Mouse (Mus musculus) limb, embryonic 14.5 days (tissue): ENCODE measurements around the gene Nox4. TPM values are rescaled to one million over a fixed set of nuclear protein-coding genes. Genes with fewer than 3 reads are reported as not detected.

Experiments used
- ATAC-seq: fragments of 200-750 bp; cut with Nextera tagmentation; 2 replicates; pipeline ENCODE4 v1.8.0; 2017; ENCODE audit warnings: low read depth, moderate number of reproducible peaks, moderate TSS enrichment; ENCODE audit not compliant: low FRiP score
- DNase-seq: peaks from one replicate; pipeline ENCODE4 v3.0.0-alpha.2; 2015; ENCODE audit warnings: low spot score
- H3K27ac ChIP-seq: fragments of 300-500 bp; sonication (generic); replicated peaks from 2 replicates; pipeline ENCODE4 v1.5.1; 2014; ENCODE audit warnings: low read depth, mild to moderate bottlenecking, low read length, moderate library complexity, mixed read lengths
- H3K27me3 ChIP-seq: fragments of 300-500 bp; sonication (generic); 2 replicates; pipeline ENCODE4 v1.6.1; 2014; ENCODE audit warnings: low read length, mixed read lengths; ENCODE audit not compliant: control insufficient read depth, insufficient read depth
- H3K36me3 ChIP-seq: fragments of 300-500 bp; sonication (generic); 2 replicates; pipeline ENCODE4 v1.6.1; 2014; ENCODE audit warnings: mild to moderate bottlenecking, low read length, moderate library complexity, mixed read lengths; ENCODE audit not compliant: control insufficient read depth, insufficient read depth
- H3K4me1 ChIP-seq: fragments of 300-500 bp; sonication (generic); 2 replicates; pipeline ENCODE4 v1.6.1; 2014; ENCODE audit warnings: antibody characterized with exemption, low read length, mixed read lengths; ENCODE audit not compliant: control insufficient read depth, insufficient read depth
- H3K4me2 ChIP-seq: fragments of 300-500 bp; sonication (generic); replicated peaks from 2 replicates; pipeline ENCODE4 v1.6.1; 2014; ENCODE audit warnings: low read depth, mild to moderate bottlenecking, low read length, moderate library complexity; ENCODE audit not compliant: severe bottlenecking
- H3K4me3 ChIP-seq: fragments of 300-500 bp; sonication (generic); replicated peaks from 2 replicates; pipeline ENCODE4 v1.5.1; 2014; ENCODE audit warnings: low read length
- H3K9ac ChIP-seq: fragments of 300-500 bp; sonication (generic); 2 replicates; pipeline ENCODE4 v1.6.1; 2014; ENCODE audit warnings: mild to moderate bottlenecking, low read depth, low read length, moderate library complexity; ENCODE audit not compliant: severe bottlenecking
- H3K9me3 ChIP-seq: fragments of 300-500 bp; sonication (generic); 2 replicates; pipeline ENCODE4 v1.6.1; 2016; ENCODE audit warnings: low read length; ENCODE audit not compliant: control insufficient read depth
- POLR2A ChIP-seq: fragments of 200-500 bp; IDR thresholded peaks from 2 replicates; pipeline ENCODE4 v1.8.0; 2012; ENCODE audit warnings: inconsistent platforms, mild to moderate bottlenecking, moderate library complexity, borderline replicate concordance; ENCODE audit not compliant: insufficient read depth, insufficient read length; ENCODE audit errors: extremely low read depth
- WGBS: fragments of 180-500 bp; shearing (Covaris S2); extraction: QIAGEN DNeasy Blood & Tissue Kit; methylation state at CpG from one replicate; pipeline ENCODE4 v1.1.7; 2014; 5-methylcytosine and 5-hydroxymethylcytosine counted together
- polyA plus RNA-seq, 2 experiments: library from polyadenylated mRNA; depleted of rRNA in 1 of 2; stranded (reverse) in 1 of 2; unstranded in 1 of 2; fragments of >200 nt; fragmentation: Nextera tagmentation in 1 of 2; extraction: Ambion mirVana in 1 of 2; gene quantifications; 2 replicates each; pipeline versions ENCODE4 v1.2.1 to v1.2.3; 2012 to 2014

Nox4 gene
- polyA plus RNA-seq, 2 experiments = 4.1 to 5.7 TPM

DNA sequence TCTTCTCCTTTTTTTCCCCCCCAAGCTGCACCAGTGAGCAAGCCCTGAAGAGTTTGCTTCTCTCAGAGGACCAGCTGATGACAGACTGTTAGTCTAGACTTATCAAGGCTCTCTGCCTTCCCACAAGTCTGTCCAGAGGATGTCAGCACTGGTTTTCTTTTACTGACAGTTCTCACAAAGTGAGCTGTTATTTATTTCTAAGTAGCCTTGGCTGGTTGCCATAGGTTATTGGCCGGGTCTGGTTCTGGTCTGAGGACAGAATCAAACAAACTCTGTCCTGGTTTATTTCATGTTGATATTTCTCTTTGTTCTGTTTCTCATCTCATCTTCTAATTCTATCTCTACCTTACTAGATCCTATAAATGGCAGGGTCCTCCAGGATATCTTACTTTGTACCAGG is 2.0 kb downstream of the Nox4 start:
- ATAC-seq (no peak), DNase-seq (no peak)
- no peaks in the 10 kb centered on the region for H3K36me3 ChIP-seq
- no peak for TF ChIP-seq POLR2A
- H3K27ac ChIP-seq = no peak overlapping the region
- H3K4me1 ChIP-seq = peaks cover 6% of the 10 kb centered on the region; the same call in 1 of the 2 replicates
- H3K4me3 ChIP-seq = no peak overlapping the region
- no peak overlapping the region for H3K4me2 ChIP-seq
- 48% methylated on average over 1 of the region's 1 CpGs for WGBS
- no peaks in the 10 kb centered on the region for H3K9me3 ChIP-seq
- no peaks in the 10 kb centered on the region for H3K27me3 ChIP-seq
- H3K9ac ChIP-seq = no peak overlapping the region

DNA sequence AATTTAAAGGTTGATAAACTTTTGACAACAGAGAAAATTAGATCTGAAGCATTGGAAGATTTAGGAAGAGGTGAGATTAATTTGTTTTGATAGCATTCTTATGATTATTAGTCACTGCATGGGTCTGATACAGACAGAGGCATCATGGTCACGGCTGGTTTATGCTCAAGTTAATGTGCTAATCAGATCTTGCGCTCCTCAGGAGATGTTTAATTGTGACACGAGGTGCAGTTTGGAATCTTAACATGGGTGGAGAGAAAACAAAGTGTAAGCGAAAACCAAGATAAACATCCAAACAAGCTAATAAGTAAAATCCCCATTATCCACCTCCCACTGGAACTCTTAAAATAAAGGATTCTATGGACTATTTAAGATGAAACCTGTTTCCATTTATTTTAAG is 6.2 kb downstream of the Nox4 start:
- no peak for ATAC-seq
- TF ChIP-seq POLR2A = no peak
- no peaks in the 10 kb centered on the region for H3K9me3 ChIP-seq
- H3K27ac ChIP-seq = no peak overlapping the region
- H3K36me3 ChIP-seq = no peaks in the 10 kb centered on the region
- H3K4me3 ChIP-seq = no peak overlapping the region
- peaks cover 5% of the 10 kb centered on the region; the same call in 1 of the 2 replicates for H3K4me1 ChIP-seq
- no peaks in the 10 kb centered on the region for H3K27me3 ChIP-seq
- H3K9ac ChIP-seq = no peak overlapping the region
- WGBS = 81% methylated on average over 4 of the region's 4 CpGs
- DNase-seq = no peak
- H3K4me2 ChIP-seq = no peak overlapping the region

- Histone ChIP-seq H3K27me3 (no peaks in the 10 kb centered on the region), H3K4me1 (no peaks in the 10 kb centered on the region), H3K36me3 (no peaks in the 10 kb centered on the region), H3K4me3 (no peak overlapping the region), H3K9ac (no peak overlapping the region), H3K27ac (no peak overlapping the region), H3K4me2 (no peak overlapping the region), H3K9me3 (no peaks in the 10 kb centered on the region)
- WGBS = 3% methylated on average over 1 of the region's 1 CpGs
- ATAC-seq (no peak), DNase-seq (peak; percentile 64)
- TF ChIP-seq POLR2A = no peak
These were observed 31.3 kb downstream of the Nox4 start for GRCm38 (mm10) chr7:87277225-87277624.

DNA sequence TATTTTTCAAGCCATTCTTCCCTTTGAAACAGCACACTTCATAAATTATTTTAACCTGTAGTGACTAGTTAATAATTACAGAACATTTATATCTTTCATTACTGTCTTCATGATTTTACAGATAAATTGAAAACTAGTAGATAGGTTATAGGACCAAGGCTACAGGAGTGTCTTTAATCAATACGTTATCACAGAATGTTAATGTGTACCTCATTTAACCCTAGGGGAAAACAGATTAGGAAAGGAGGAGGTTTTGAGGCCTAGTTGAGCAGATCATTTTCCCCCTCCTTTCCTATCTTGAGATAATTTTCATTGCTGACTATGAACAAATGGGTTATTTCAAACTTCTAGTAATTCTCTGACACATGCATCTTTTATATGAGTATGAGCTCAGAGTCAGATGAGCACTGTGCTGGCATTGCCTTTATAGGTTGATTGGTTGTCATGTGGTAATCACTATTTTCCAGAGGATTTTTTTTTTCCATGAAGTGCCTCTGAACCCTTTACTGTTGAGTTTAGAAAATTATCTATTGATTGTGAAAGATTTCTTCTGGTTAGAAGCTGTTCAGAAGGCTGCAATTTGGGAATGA is 57.9 kb downstream of the Nox4 start:
- ATAC-seq (no peak), DNase-seq (no peak)
- H3K4me2 ChIP-seq = no peak overlapping the region
- no peaks in the 10 kb centered on the region for H3K27me3 ChIP-seq
- H3K36me3 ChIP-seq = no peaks in the 10 kb centered on the region
- no peak overlapping the region for H3K9ac ChIP-seq
- no peak overlapping the region for H3K27ac ChIP-seq
- 87% methylated on average over 1 of the region's 1 CpGs for WGBS
- no peak for TF ChIP-seq POLR2A
- H3K9me3 ChIP-seq = no peaks in the 10 kb centered on the region
- H3K4me3 ChIP-seq = no peak overlapping the region
- no peaks in the 10 kb centered on the region for H3K4me1 ChIP-seq

DNA sequence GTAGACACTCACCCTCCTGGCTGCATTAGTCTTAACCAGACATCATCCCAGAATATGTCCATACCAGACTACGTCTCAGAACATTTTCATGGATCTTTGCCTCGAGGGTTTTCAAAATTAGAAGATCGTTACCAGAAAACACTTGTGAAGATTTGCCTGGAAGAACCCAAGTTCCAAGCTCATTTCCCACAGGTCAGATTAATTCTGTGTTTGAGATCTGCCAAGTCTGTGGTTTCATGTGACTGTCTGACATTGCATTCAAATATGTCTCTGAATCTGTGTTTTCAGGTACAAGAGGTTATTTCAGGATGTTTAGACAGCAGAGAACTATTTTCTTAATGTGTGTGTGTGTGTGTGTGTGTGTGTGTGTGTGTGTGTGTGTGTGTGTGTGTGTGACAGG is 75.7 kb downstream of the Nox4 start:
- WGBS = 67% methylated on average over 3 of the region's 3 CpGs
- no peak for TF ChIP-seq POLR2A
- no peak overlapping the region for H3K9ac ChIP-seq
- no peaks in the 10 kb centered on the region for H3K9me3 ChIP-seq
- ATAC-seq (no peak), DNase-seq (no peak)
- no peaks in the 10 kb centered on the region for H3K27me3 ChIP-seq
- no peaks in the 10 kb centered on the region for H3K4me1 ChIP-seq
- no peaks in the 10 kb centered on the region for H3K36me3 ChIP-seq
- H3K27ac ChIP-seq = no peak overlapping the region
- no peak overlapping the region for H3K4me3 ChIP-seq
- no peak overlapping the region for H3K4me2 ChIP-seq

- H3K4me2 ChIP-seq = no peak overlapping the region
- 92% methylated on average over 1 of the region's 1 CpGs for WGBS
- no peaks in the 10 kb centered on the region for H3K9me3 ChIP-seq
- no peak overlapping the region for H3K9ac ChIP-seq
- no peaks in the 10 kb centered on the region for H3K36me3 ChIP-seq
- H3K27ac ChIP-seq = no peak overlapping the region
- H3K27me3 ChIP-seq = no peaks in the 10 kb centered on the region
- ATAC-seq (no peak), DNase-seq (no peak)
- no peak for TF ChIP-seq POLR2A
- H3K4me3 ChIP-seq = no peak overlapping the region
- H3K4me1 ChIP-seq = no peaks in the 10 kb centered on the region
These were observed 76.2 kb downstream of the Nox4 start for GRCm38 (mm10) chr7:87322085-87322484.
